Mouse (Mus musculus): ENCODE data around the gene Sertad2.

The Sertad2 gene

DNA sequence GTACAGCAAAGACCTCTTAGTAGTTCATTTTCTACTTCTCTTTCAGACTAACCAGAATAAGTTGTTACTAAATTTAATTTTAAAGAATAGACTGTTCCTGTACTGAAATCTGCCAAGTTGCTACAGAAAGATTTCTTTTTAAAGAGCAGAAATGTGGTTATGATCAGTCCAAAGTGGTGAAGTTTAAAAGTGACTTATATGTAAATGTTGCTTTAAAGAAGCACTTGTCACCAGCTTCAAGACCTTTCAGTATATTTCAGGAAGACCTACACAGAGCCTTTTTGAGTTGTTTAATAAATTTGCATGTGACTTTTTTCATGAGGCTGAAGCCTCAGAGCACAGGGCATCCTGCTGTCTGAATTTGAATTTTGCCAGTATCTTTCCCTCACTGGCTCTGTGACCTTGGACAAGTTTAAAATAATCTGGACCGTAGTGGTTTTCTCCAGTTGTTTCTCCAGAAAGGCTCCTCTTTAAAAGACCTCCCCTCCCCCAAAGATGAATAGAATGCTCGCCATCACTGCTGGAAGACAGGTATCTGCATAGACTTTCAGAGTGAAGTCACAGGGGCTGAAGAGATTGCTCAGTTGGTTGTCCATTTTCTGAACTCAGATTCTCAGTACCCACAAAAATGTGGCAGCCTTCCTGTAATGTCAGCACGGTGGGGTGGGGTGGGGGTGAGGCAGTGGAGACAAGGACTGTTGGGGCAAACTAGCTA, 1.9 kb downstream of the Sertad2 start:
- no peak for DNase-seq (ENCODE audit: low spot score)

- DNase-seq (ENCODE audit: low spot score), result no peak
Measured at GRCm38 (mm10) chr11:20549481-20549880, 6.4 kb downstream of the Sertad2 start.

DNA sequence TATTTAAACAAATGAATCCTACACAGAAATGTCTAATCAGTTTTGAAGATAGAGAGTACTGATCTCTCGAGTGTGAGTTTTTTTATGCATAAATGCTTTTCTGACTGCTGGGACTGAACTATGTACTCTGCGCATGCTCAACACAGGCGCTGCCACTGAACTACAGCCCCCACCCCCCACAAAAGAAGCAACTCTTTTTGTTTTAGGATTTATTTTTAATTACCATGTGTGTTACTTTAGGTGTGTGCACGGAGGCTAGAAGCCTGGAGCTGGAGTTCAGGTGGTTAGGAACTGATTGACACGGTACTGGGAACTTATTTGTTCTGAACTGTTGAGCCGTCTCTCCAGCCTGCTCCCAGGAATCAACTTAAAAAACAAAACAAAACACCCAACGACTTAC, 7.1 kb downstream of the Sertad2 start:
- no peak for DNase-seq (ENCODE audit: low spot score)

- DNase-seq (ENCODE audit: low spot score), result no peak
Measured at GRCm38 (mm10) chr11:20552059-20552458, 9.0 kb downstream of the Sertad2 start.

DNA sequence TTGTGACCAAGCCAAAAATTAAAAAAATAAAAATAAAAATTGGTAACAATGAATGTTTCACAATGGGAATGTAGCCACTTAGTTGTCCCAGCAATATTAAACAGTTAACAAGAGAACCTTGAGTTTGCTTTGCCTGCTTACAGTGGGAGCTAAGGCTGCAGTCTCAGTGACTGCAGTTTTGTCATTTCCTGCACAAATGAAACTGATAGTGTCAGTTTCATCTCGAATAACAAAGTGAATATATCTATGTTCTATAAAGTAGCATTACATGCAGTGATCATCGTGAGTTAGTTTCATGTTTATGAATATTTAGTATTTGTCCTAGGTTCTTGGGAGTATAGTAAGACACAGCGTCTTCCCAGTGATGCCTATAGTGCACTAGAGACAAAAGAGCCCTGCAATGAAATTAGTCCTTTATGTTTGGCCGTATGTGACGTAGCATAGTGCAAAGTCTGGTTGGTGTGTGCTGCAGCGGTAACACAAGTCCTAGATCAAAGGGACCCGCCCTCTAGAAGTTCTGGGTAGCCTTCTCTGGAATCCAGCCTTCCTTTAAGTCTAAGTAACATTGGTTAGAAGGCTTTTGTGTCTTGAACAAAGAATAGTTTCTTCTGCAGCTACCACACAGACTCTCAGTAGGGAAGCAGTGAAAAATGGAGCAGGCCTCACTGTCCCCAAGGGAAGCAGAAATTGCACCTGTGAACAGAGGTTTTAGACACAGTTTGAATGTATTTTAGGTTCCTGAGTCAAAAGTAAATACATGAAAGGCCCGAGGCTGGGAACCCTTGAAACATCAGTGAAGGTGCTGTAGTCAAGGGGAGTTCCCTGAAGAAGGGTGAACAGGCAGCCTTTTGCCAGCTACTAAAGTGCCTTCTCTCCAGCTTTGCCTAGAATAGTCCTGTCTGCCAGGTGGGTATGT, 10.0 kb downstream of the Sertad2 start:
- DNase-seq (ENCODE audit: low spot score), result no peak

- no peak for DNase-seq (ENCODE audit: low spot score)
Measured at GRCm38 (mm10) chr11:20555651-20556050, 12.6 kb downstream of the Sertad2 start.

- no peak for DNase-seq (ENCODE audit: low spot score)
Measured at GRCm38 (mm10) chr11:20556163-20556911, 13.3 kb downstream of the Sertad2 start.

- no peak for DNase-seq (ENCODE audit: low spot score)
Measured at GRCm38 (mm10) chr11:20559236-20559950, 16.3 kb downstream of the Sertad2 start.

DNA sequence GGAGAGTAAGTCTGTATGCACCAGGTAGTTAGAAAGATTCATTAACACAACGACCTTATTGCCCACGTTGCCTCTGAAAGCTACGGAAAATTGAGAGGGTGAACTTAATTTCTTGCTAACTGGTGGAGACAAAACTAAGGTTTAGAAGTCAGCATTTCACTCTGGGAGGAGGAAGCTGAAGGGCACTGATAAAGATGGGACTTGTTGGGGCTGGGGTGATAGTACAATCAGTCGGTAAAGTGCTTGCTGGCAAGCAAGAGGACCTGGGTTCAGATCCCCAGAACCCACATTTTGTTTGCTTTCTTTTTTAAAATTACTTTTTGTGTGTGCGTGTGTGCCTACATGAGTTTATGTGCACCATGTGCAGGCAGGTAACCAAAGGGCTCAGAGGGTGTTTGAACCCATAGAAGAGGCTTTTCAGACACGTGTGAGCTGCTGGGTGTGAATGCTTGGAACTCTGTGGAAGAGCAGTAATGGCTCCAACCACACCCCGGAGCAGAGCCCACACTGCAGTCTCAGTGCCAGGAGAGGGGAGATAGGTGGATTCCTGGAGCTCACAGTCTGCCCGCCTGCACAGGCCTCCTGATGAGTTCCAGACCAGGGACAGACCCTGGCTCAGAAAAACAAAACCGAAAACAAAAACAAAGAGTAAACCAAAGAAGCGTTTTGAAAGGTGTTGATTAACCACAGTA, 17.0 kb downstream of the Sertad2 start:
- no peak for DNase-seq (ENCODE audit: low spot score)

DNA sequence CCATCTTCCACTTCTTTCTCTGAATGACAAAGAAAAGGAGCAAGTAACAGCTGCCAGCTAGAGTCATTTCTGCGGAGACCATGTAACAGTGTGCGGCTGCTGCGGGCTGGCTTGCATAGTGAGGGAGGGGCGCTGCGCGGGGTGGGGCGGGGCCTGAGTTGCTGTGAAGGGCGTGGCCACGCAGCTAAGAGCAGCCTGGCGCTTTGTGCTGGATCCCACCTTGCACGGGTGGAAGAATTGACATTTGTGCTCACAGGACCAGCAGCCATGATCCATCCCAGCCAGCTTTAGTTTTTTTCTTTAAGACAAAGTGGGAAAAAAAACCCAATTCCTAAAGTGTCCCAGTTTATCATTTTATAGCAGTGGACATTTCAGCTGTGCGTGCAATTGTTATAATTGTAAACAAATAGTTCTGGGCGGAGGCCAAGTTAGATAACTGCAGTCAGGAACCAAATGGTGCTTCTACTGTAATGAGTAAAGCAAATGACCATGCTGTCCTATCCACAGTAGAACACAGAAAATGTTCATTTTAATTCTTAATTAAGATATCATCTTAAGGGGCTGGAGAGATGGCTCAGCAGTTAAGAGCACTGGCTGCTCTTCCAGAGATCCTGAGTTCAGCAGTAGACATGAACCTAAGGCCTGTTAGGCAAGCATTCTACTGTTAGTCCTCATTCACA, 18.4 kb downstream of the Sertad2 start:
- DNase-seq (ENCODE audit: low spot score), result no peak

DNA sequence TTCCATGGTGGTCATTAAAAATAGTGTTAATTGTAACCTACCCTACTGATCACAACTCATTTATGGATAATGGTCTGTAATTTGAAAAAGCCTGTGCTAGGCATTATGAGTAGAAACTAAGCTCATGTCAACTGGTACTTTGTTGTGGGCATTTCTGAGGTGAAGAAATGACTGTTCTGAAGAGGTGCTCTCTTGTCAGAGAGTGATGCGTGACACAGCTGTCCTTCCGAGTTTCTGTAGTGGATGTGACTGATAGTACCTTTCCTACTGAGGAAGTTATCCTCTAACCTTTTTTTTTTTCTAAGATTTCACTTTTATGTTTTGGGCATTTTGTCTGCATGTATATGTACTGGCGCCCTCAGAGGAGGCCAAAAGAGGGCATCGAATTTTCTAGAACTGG, 22.0 kb downstream of the Sertad2 start:
- DNase-seq (ENCODE audit: low spot score), result no peak

- no peak for DNase-seq (ENCODE audit: low spot score)
Measured at GRCm38 (mm10) chr11:20571702-20572413, 28.8 kb downstream of the Sertad2 start.

GRCm38 (mm10) chr11:20576046-20576635, 33.1 kb downstream of the Sertad2 start:
- no peak for DNase-seq (ENCODE audit: low spot score)

GRCm38 (mm10) chr11:20582758-20583157, 39.7 kb downstream of the Sertad2 start:
- DNase-seq (ENCODE audit: low spot score), result no peak

DNA sequence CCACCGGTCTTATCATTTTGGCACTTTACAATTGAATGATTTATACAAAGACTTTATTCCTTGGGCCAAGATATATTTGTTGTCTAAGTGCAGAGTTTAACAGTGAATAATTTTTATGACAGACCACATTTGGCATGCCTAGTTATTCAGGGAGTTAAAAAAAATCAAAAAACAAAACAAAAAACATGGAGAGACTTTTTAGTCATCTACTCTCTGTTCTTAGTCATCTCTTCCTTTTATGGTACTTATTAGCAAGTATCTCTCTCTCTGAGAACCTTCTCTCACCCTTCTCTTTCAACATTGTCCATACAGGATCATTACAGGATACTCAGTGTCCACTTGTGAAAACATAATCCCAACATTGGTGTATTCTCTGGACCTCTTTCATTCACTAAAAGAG, 42.2 kb downstream of the Sertad2 start:
- DNase-seq (ENCODE audit: low spot score), result no peak

- DNase-seq (ENCODE audit: low spot score), result no peak
Measured at GRCm38 (mm10) chr11:20586180-20586579, 43.1 kb downstream of the Sertad2 start.

DNA sequence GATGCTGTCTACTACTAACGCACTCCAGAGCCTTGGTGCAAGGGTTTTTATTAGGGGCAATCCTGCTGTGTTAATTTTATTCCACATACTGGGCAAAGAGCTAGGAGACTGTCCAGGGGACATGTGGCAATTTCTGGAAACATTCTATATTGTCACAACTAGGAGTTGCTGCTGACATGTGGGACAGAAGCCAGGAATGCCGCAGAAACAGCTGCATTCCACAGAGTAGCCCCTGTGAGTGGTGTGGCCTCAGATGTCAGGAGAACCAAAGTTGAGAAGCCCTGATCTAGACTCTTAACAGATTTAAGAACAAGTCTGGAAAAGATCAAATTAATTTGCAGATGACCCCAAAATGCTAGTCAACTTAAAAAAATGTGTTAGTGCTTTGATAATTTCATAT, 46.3 kb downstream of the Sertad2 start:
- DNase-seq (ENCODE audit: low spot score), result no peak

DNA sequence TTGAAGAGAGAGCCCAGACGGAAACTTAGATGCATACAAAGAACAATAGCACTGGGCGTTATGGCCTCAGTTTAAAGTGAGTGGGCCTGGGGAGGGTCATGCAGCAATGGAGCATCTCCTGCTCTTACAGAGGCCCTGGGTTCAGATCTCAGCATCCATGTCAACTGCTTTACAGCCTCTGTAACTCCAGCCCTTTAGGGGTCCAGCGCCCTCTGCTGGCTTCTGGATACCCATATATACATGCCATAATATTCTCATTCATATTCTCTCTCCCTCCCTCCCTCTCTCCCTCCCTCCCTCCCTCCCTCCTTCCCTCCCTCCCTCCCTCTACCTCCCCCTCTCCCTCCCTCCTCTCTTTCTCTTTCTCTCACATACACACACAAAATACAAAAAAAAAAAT, 49.0 kb downstream of the Sertad2 start:
- DNase-seq (ENCODE audit: low spot score), result no peak

Measured in urinary bladder, postnatal 10 days (tissue).